Comparison of ENCODE assay signal across 9 mouse cellular contexts in genomic region chr14:51103217-51103616, GRCm38 (mm10). TPM values are rescaled to one million over a fixed set of nuclear protein-coding genes. Genes with fewer than 3 reads are reported as not detected.
A peak's percentile ranks its signal among the peaks of the same experiment; 100 is the strongest.
DNase-seq lines count a peak whose midpoint lies in the region; ATAC-seq lines count a peak whose summit lies in the region.
"Had no signal": no experiment of that assay in that cellular context is flagged by ENCODE, and none has a peak within 500 bp of the region (broad histone marks: within the 10 kb centered on the region; RNA-seq: fewer than 3 reads in every experiment).

No protein-coding gene starts in this region.

- peak; percentile 38 for DNase-seq in kidney, adult 11 months
- peak; percentile 70 for DNase-seq in adrenal gland, postnatal 25 days
- peak; percentile 75 for DNase-seq in embryonic facial prominence, embryonic 11.5 days (ENCODE audit: low spot score)
- DNase-seq in left cerebral cortex, postnatal 4 days, result peak; percentile 77
- DNase-seq in splenic B cell, adult 2 months (ENCODE audit: low read depth, low spot score), result peak; percentile 87

- intact Hi-C loops in left cerebral cortex, postnatal 4 days (cut with DNase I), result loop anchor here (10.0 kb wide), 3 partner anchors 142 to 772 kb away; no protein-coding TSS in a partner anchor

- WGBS in kidney, embryonic 16.5 days, result 67% methylated on average over 3 of the region's 3 CpGs
- WGBS in embryonic facial prominence, embryonic 11.5 days, result 56% methylated on average over 3 of the region's 3 CpGs
- WGBS in hindbrain, embryonic 16.5 days, result 48% methylated on average over 3 of the region's 3 CpGs
- 60% methylated on average over 3 of the region's 3 CpGs for WGBS in midbrain, embryonic 16.5 days

- no peaks in the 10 kb centered on the region for H3K27me3 ChIP-seq in kidney, embryonic 16.5 days (ENCODE audit: insufficient read depth, low read length)
- H3K27me3 ChIP-seq in embryonic facial prominence, embryonic 11.5 days (ENCODE audit: control insufficient read depth, insufficient read depth, low read length), result no peaks in the 10 kb centered on the region
- H3K27me3 ChIP-seq in hindbrain, embryonic 16.5 days (replicated peaks; ENCODE audit: control insufficient read depth, insufficient read depth, low read length), result no peaks in the 10 kb centered on the region
- no peaks in the 10 kb centered on the region for H3K27me3 ChIP-seq in midbrain, embryonic 16.5 days (ENCODE audit: control insufficient read depth, insufficient read depth, low read depth, low read length)
- H3K27me3 ChIP-seq in splenic B cell, adult 2 months (ENCODE audit: control insufficient read depth, insufficient read depth, low read length, poor library complexity, severe bottlenecking), result no peaks in the 10 kb centered on the region

- no peak overlapping the region for H3K4me3 ChIP-seq in kidney, embryonic 16.5 days (ENCODE audit: low read length)
- no peak overlapping the region for H3K4me3 ChIP-seq in embryonic facial prominence, embryonic 11.5 days (ENCODE audit: low read depth, low read length)
- no peak overlapping the region for H3K4me3 ChIP-seq in hindbrain, embryonic 16.5 days (ENCODE audit: low read length)
- H3K4me3 ChIP-seq in midbrain, embryonic 16.5 days (ENCODE audit: low read depth, low read length), result no peak overlapping the region

- H3K4me2 ChIP-seq in kidney, embryonic 16.5 days (replicated peaks; ENCODE audit: low read depth, low read length), result no peak overlapping the region
- no peak overlapping the region for H3K4me2 ChIP-seq in embryonic facial prominence, embryonic 11.5 days (ENCODE audit: low read depth, low read length)
- no peak overlapping the region for H3K4me2 ChIP-seq in hindbrain, embryonic 16.5 days (ENCODE audit: low read length)
- no peak overlapping the region for H3K4me2 ChIP-seq in midbrain, embryonic 16.5 days (ENCODE audit: low read length)

- no peaks in the 10 kb centered on the region for H3K4me1 ChIP-seq in kidney, embryonic 16.5 days (ENCODE audit: insufficient read depth, low read length)
- H3K4me1 ChIP-seq in embryonic facial prominence, embryonic 11.5 days (ENCODE audit: control insufficient read depth, insufficient read depth, low read length), result no peaks in the 10 kb centered on the region
- no peaks in the 10 kb centered on the region for H3K4me1 ChIP-seq in hindbrain, embryonic 16.5 days (ENCODE audit: control insufficient read depth, insufficient read depth, low read depth, low read length)
- no peaks in the 10 kb centered on the region for H3K4me1 ChIP-seq in midbrain, embryonic 16.5 days (ENCODE audit: control insufficient read depth, insufficient read depth, low read length)

- no peaks in the 10 kb centered on the region for H3K9me3 ChIP-seq in kidney, embryonic 16.5 days (ENCODE audit: low read length)
- H3K9me3 ChIP-seq in embryonic facial prominence, embryonic 11.5 days (replicated peaks; ENCODE audit: control insufficient read depth, low read length), result no peaks in the 10 kb centered on the region
- no peaks in the 10 kb centered on the region for H3K9me3 ChIP-seq in hindbrain, embryonic 16.5 days (ENCODE audit: control insufficient read depth, low read length)
- no peaks in the 10 kb centered on the region for H3K9me3 ChIP-seq in midbrain, embryonic 16.5 days (replicated peaks; ENCODE audit: control insufficient read depth, low read length, poor library complexity, severe bottlenecking)

- H3K36me3 ChIP-seq in kidney, embryonic 16.5 days (ENCODE audit: insufficient read depth, low read length), result 0 out of 2 replicates have a peak, but pooled peaks cover 7% of the 10 kb centered on the region
- H3K36me3 ChIP-seq in embryonic facial prominence, embryonic 11.5 days (replicated peaks; ENCODE audit: control insufficient read depth, insufficient read depth, low read depth, low read length), result no peaks in the 10 kb centered on the region
- no peaks in the 10 kb centered on the region for H3K36me3 ChIP-seq in hindbrain, embryonic 16.5 days (ENCODE audit: control insufficient read depth, insufficient read depth, low read length)
- H3K36me3 ChIP-seq in midbrain, embryonic 16.5 days (ENCODE audit: control insufficient read depth, insufficient read depth, low read length), result no peaks in the 10 kb centered on the region
- H3K36me3 ChIP-seq in splenic B cell, adult 2 months (ENCODE audit: control insufficient read depth, insufficient read depth, low read length, poor library complexity, severe bottlenecking), result no peaks in the 10 kb centered on the region

- H3K9ac ChIP-seq in kidney, embryonic 16.5 days (replicated peaks; ENCODE audit: low read length), result no peak overlapping the region
- no peak overlapping the region for H3K9ac ChIP-seq in embryonic facial prominence, embryonic 11.5 days (replicated peaks; ENCODE audit: low read length)
- no peak overlapping the region for H3K9ac ChIP-seq in hindbrain, embryonic 16.5 days (ENCODE audit: low read depth, low read length)
- H3K9ac ChIP-seq in midbrain, embryonic 16.5 days (ENCODE audit: low read depth, low read length), result no peak overlapping the region

- no peak overlapping the region for H3K27ac ChIP-seq in kidney, embryonic 16.5 days (ENCODE audit: low read length)
- no peak overlapping the region for H3K27ac ChIP-seq in embryonic facial prominence, embryonic 11.5 days (replicated peaks; ENCODE audit: low read depth, low read length)
- no peak overlapping the region for H3K27ac ChIP-seq in hindbrain, embryonic 16.5 days (ENCODE audit: low read depth, low read length)
- H3K27ac ChIP-seq in midbrain, embryonic 16.5 days (ENCODE audit: low read length), result no peak overlapping the region

- ATAC-seq in kidney, embryonic 16.5 days (ENCODE audit: low FRiP score, low TSS enrichment), result no peak; the same call in 1 of the 2 replicates
- 0 out of 2 replicates have a peak, but pooled peaks have one; percentile 56 for ATAC-seq in embryonic facial prominence, embryonic 11.5 days (replicated peaks; ENCODE audit: insufficient number of reproducible peaks, low FRiP score, low TSS enrichment, low read depth)
- peak; percentile 51; the same call in 1 of the 2 replicates for ATAC-seq in hindbrain, embryonic 16.5 days
- peak; percentile 37; the same call in 1 of the 2 replicates for ATAC-seq in midbrain, embryonic 16.5 days

RNA-seq across cellular contexts. Expression of gene Eddm3b, which starts 11.0 kb away (rescaled TPM):
- 1.5 and 2.2 TPM in 2 replicates for polyA plus RNA-seq in kidney, embryonic 16.5 days (2015; fragmentation: Nextera tagmentation; extraction: Ambion mirVana)
- not detected in 2 replicates for total RNA-seq in adrenal gland, postnatal 25 days (2021)
- polyA plus RNA-seq in embryonic facial prominence, embryonic 11.5 days (2014; fragmentation: Nextera tagmentation; extraction: Ambion mirVana), result not detected in 2 replicates
- polyA plus RNA-seq in hindbrain, embryonic 16.5 days (2015; fragmentation: Nextera tagmentation; extraction: Ambion mirVana), result not detected in 2 replicates
- not detected for total RNA-seq in left cerebral cortex, postnatal 4 days (2021)
- not detected in 2 replicates for polyA plus RNA-seq in midbrain, embryonic 16.5 days (2015; fragmentation: Nextera tagmentation; extraction: Ambion mirVana)
- total RNA-seq: left cerebral cortex, adult 8-10 months had no signal

RNA-seq across cellular contexts. Expression of gene Ang, which starts 12.3 kb away (rescaled TPM):
- 8.6 and 8.9 TPM in 2 replicates for polyA plus RNA-seq in kidney, embryonic 16.5 days (2015; fragmentation: Nextera tagmentation; extraction: Ambion mirVana)
- 3.3 and 4.4 TPM in 2 replicates for total RNA-seq in adrenal gland, postnatal 25 days (2021)
- 2.2 and 2.6 TPM in 2 replicates for polyA plus RNA-seq in embryonic facial prominence, embryonic 11.5 days (2014; fragmentation: Nextera tagmentation; extraction: Ambion mirVana)
- 5.1 and 6.2 TPM in 2 replicates for polyA plus RNA-seq in hindbrain, embryonic 16.5 days (2015; fragmentation: Nextera tagmentation; extraction: Ambion mirVana)
- 1 to 10 TPM; 2.1 TPM for total RNA-seq in left cerebral cortex, postnatal 4 days (2021)
- polyA plus RNA-seq in midbrain, embryonic 16.5 days (2015; fragmentation: Nextera tagmentation; extraction: Ambion mirVana), result 3.1 and 3.2 TPM in 2 replicates

RNA-seq across cellular contexts. Expression of gene Rnase4, which starts 12.3 kb away (rescaled TPM):
- 45.5 and 47.7 TPM in 2 replicates for polyA plus RNA-seq in kidney, embryonic 16.5 days (2015; fragmentation: Nextera tagmentation; extraction: Ambion mirVana)
- total RNA-seq in adrenal gland, postnatal 25 days (2021), result 28.7 TPM in 2 replicates
- 14.4 and 14.7 TPM in 2 replicates for polyA plus RNA-seq in embryonic facial prominence, embryonic 11.5 days (2014; fragmentation: Nextera tagmentation; extraction: Ambion mirVana)
- polyA plus RNA-seq in hindbrain, embryonic 16.5 days (2015; fragmentation: Nextera tagmentation; extraction: Ambion mirVana), result 18.2 and 19.8 TPM in 2 replicates
- 10 to 100 TPM; 10.3 to 11.0 TPM for total RNA-seq in left cerebral cortex, postnatal 4 days (2021)
- 13.6 and 15.2 TPM in 2 replicates for polyA plus RNA-seq in midbrain, embryonic 16.5 days (2015; fragmentation: Nextera tagmentation; extraction: Ambion mirVana)

RNA-seq across cellular contexts. Expression of gene Rnase6, which starts 20.5 kb away (rescaled TPM):
- 0.64 and 0.89 TPM in 2 replicates for polyA plus RNA-seq in kidney, embryonic 16.5 days (2015; fragmentation: Nextera tagmentation; extraction: Ambion mirVana)
- 0.94 TPM in 1 of 2 replicates, not detected in the other for total RNA-seq in adrenal gland, postnatal 25 days (2021)
- polyA plus RNA-seq in embryonic facial prominence, embryonic 11.5 days (2014; fragmentation: Nextera tagmentation; extraction: Ambion mirVana), result not detected in 2 replicates
- 0.84 and 0.93 TPM in 2 replicates for polyA plus RNA-seq in hindbrain, embryonic 16.5 days (2015; fragmentation: Nextera tagmentation; extraction: Ambion mirVana)
- under 1 TPM in 1 of 2 experiments, not detected in 1; 0.32 TPM for total RNA-seq in left cerebral cortex, postnatal 4 days (2021)
- 0.77 and 0.91 TPM in 2 replicates for polyA plus RNA-seq in midbrain, embryonic 16.5 days (2015; fragmentation: Nextera tagmentation; extraction: Ambion mirVana)

RNA-seq across cellular contexts. Expression of gene Olfr750, which starts 29.0 kb away (rescaled TPM):
- not detected in 2 replicates for polyA plus RNA-seq in kidney, embryonic 16.5 days (2015; fragmentation: Nextera tagmentation; extraction: Ambion mirVana)
- total RNA-seq in adrenal gland, postnatal 25 days (2021), result not detected in 2 replicates
- not detected in 2 replicates for polyA plus RNA-seq in embryonic facial prominence, embryonic 11.5 days (2014; fragmentation: Nextera tagmentation; extraction: Ambion mirVana)
- polyA plus RNA-seq in hindbrain, embryonic 16.5 days (2015; fragmentation: Nextera tagmentation; extraction: Ambion mirVana), result 0.03 TPM in 1 of 2 replicates, not detected in the other
- not detected for total RNA-seq in left cerebral cortex, postnatal 4 days (2021)
- polyA plus RNA-seq in midbrain, embryonic 16.5 days (2015; fragmentation: Nextera tagmentation; extraction: Ambion mirVana), result 0.07 TPM in 1 of 2 replicates, not detected in the other
- total RNA-seq: left cerebral cortex, adult 8-10 months had no signal
